Mouse (Mus musculus) erythroblast, embryonic 14.5 days (primary cell): ENCODE measurements around the gene Ice1.

Source experiments
- GATA1 ChIP-seq: IDR thresholded peaks from 2 replicates; pipeline ENCODE4 v1.6.1; 2012; ENCODE audit warnings: low read length, inconsistent platforms, mixed read lengths
- TAL1 ChIP-seq: IDR thresholded peaks from 3 replicates; pipeline ENCODE4 v1.6.1; 2012; ENCODE audit warnings: low read length, inconsistent platforms, mixed read lengths

DNA sequence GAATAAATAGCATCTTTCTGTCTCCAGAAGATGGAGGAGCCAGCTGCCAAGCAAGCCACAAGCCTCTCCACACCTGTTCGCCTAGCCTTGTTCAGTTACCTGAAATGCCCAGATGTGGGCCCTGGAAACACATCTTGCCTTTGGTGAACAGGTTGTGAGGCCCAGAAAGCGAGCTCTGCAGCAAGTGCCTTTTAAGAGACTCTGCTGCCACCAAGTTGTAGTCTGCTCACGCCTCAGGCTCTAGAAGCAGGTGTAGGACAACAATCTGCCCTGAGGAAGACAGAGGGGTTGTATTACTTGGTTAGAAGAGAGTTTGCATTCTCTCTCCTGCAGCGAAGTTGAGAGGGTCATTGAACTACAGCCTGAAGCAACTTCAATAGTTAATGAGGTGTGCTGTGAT, 55.9 kb downstream of the Ice1 start:
- TF ChIP-seq TAL1 (no peak), GATA1 (no peak)
